30 mouse cellular contexts compared by ENCODE assay signal in the genomic region with DNA sequence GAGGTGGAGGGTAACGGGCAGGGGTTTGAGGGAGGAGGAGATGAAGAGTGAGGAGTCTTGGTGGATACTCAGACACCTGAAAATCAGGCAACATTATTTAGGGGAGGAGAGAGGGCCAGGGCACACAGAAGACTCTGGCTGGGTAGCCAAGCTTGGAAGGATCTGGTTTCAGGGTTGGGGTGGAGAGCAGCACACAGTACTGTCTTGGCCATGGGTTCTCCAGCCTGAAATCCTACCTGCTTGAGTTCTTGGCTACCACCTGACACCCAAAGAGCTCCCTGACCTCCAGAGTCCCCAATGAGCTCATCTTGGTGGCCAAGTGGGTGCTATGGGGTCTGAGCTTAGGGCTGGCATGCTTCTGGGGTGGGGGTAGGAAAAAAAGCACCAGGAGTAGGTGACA. TPM values are rescaled to one million over a fixed set of nuclear protein-coding genes. Genes with fewer than 3 reads are reported as not detected.
DNase-seq lines count a peak whose midpoint lies in the region; ATAC-seq and TF ChIP-seq lines count a peak whose summit lies in the region.
"Had no signal": no experiment of that assay in that cellular context is flagged by ENCODE, and none has a peak within 500 bp of the region (broad histone marks: within the 10 kb centered on the region; RNA-seq: fewer than 3 reads in every experiment).

No protein-coding gene starts in this region.

- DNase-seq in hindbrain, embryonic 10.5 days (ENCODE audit: low spot score) = no peak
- no peak for DNase-seq in hindbrain, postnatal 0 days (ENCODE audit: low spot score)
- DNase-seq in kidney, postnatal 0 days (ENCODE audit: low spot score) = no peak
- DNase-seq in kidney, adult 8-10 months = no peak
- DNase-seq in testis, postnatal 14 days (ENCODE audit: low spot score) = no peak
- no peak for DNase-seq in heart, postnatal 25 days (ENCODE audit: low spot score)
- DNase-seq: adrenal gland, postnatal 14 days; cerebellum, adult 11-12 months; cerebellum, adult 9-11 months; heart, postnatal 10 days; kidney, postnatal 25 days; lung, embryonic 14.5 days; lung, postnatal 14 days; right cerebral cortex, postnatal 4 days; thymus, postnatal 4 days had no signal

- WGBS in hindbrain, embryonic 10.5 days = 73% methylated on average over 1 of the region's 1 CpGs
- 95% methylated on average over 1 of the region's 1 CpGs for WGBS in hindbrain, postnatal 0 days
- WGBS in kidney, postnatal 0 days = 71% methylated on average over 1 of the region's 1 CpGs
- 94% methylated on average over 1 of the region's 1 CpGs for WGBS in small intestine, adult 2 months

- H3K9ac ChIP-seq in hindbrain, postnatal 0 days (replicated peaks; ENCODE audit: low read length) = no peak overlapping the region
- H3K9ac ChIP-seq in kidney, postnatal 0 days (ENCODE audit: low read depth, low read length) = no peak overlapping the region
- H3K9ac ChIP-seq: embryonic facial prominence, embryonic 13.5 days; forebrain, embryonic 15.5 days; heart, embryonic 13.5 days; liver, embryonic 15.5 days; lung, embryonic 14.5 days; neural tube, embryonic 13.5 days had no signal

- H3K36me3 ChIP-seq in hindbrain, embryonic 10.5 days = no peaks in the 10 kb centered on the region
- H3K36me3 ChIP-seq in hindbrain, postnatal 0 days (ENCODE audit: insufficient read depth, low read length) = no peaks in the 10 kb centered on the region
- no peaks in the 10 kb centered on the region for H3K36me3 ChIP-seq in kidney, postnatal 0 days (ENCODE audit: insufficient read depth, low read length)
- H3K36me3 ChIP-seq in testis, adult 2 months (ENCODE audit: control insufficient read depth, insufficient read depth, low read length) = no peaks in the 10 kb centered on the region; the same call in 1 of the 2 replicates
- peaks cover 7% of the 10 kb centered on the region for H3K36me3 ChIP-seq in small intestine, adult 2 months (ENCODE audit: control insufficient read depth, insufficient read depth, low read length)
- H3K36me3 ChIP-seq: embryonic facial prominence, embryonic 13.5 days; forebrain, embryonic 10.5 days; forebrain, embryonic 15.5 days; heart, embryonic 13.5 days; liver, embryonic 15.5 days; neural tube, embryonic 13.5 days had no signal

- H3K4me3 ChIP-seq in hindbrain, embryonic 10.5 days = no peak overlapping the region
- no peak overlapping the region for H3K4me3 ChIP-seq in hindbrain, postnatal 0 days (ENCODE audit: low read length)
- no peak overlapping the region for H3K4me3 ChIP-seq in kidney, postnatal 0 days (replicated peaks; ENCODE audit: low read depth, low read length)
- peak overlapping the region; percentile 83 for H3K4me3 ChIP-seq in testis, adult 2 months (ENCODE audit: control insufficient read depth, low read depth, low read length)
- H3K4me3 ChIP-seq in small intestine, adult 2 months (ENCODE audit: low read depth, low read length) = no peak overlapping the region
- H3K4me3 ChIP-seq: embryonic facial prominence, embryonic 13.5 days; forebrain, embryonic 10.5 days; forebrain, embryonic 15.5 days; heart, embryonic 13.5 days; layer of hippocampus, adult 2 months; left cerebral cortex, adult 2 months; liver, embryonic 15.5 days; neural tube, embryonic 13.5 days had no signal

- peaks cover 42% of the 10 kb centered on the region for H3K4me1 ChIP-seq in hindbrain, embryonic 10.5 days (replicated peaks)
- peaks cover 10% of the 10 kb centered on the region; the same call in 1 of the 2 replicates for H3K4me1 ChIP-seq in hindbrain, postnatal 0 days (ENCODE audit: insufficient read depth, low read length)
- 0 out of 2 replicates have a peak, but pooled peaks cover 4% of the 10 kb centered on the region for H3K4me1 ChIP-seq in kidney, postnatal 0 days (replicated peaks; ENCODE audit: insufficient read depth, low read length)
- peaks cover 4% of the 10 kb centered on the region for H3K4me1 ChIP-seq in testis, adult 2 months (ENCODE audit: control insufficient read depth, insufficient read depth, low read length)
- peaks cover 34% of the 10 kb centered on the region for H3K4me1 ChIP-seq in small intestine, adult 2 months (ENCODE audit: control insufficient read depth, insufficient read depth, insufficient read length, low read length)
- H3K4me1 ChIP-seq: liver, embryonic 15.5 days had no signal

- ATAC-seq in hindbrain, postnatal 0 days = no peak
- ATAC-seq in kidney, postnatal 0 days (replicated peaks; ENCODE audit: low FRiP score, low read depth) = peak; percentile 25
- ATAC-seq: CD4-positive, CD25-positive, alpha-beta regulatory T cell, adult 4 months; intestine, postnatal 0 days had no signal

- H3K9me3 ChIP-seq in hindbrain, embryonic 10.5 days = no peaks in the 10 kb centered on the region
- H3K9me3 ChIP-seq in hindbrain, postnatal 0 days (ENCODE audit: low read length) = no peaks in the 10 kb centered on the region
- no peaks in the 10 kb centered on the region for H3K9me3 ChIP-seq in kidney, postnatal 0 days (replicated peaks; ENCODE audit: low read length)
- H3K9me3 ChIP-seq: embryonic facial prominence, embryonic 13.5 days; forebrain, embryonic 10.5 days; forebrain, embryonic 15.5 days; heart, embryonic 13.5 days; liver, embryonic 15.5 days; neural tube, embryonic 13.5 days had no signal

- no peak for TF ChIP-seq CTCF in hindbrain, postnatal 0 days (IDR thresholded peaks at IDR 0.05; ENCODE audit: low read depth)
- TF ChIP-seq CTCF in kidney, postnatal 0 days (IDR thresholded peaks at IDR 0.05; ENCODE audit: low read depth) = no peak
- no peak for TF ChIP-seq CTCF in testis, adult 2 months (IDR thresholded peaks at IDR 0.05; ENCODE audit: control insufficient read depth, insufficient read depth, insufficient replicate concordance, low read depth, low read length)
- TF ChIP-seq CTCF in small intestine, adult 2 months (IDR thresholded peaks at IDR 0.05; ENCODE audit: extremely low read depth, insufficient read length, insufficient replicate concordance, low read depth, low read length) = no peak

- H3K27me3 ChIP-seq in hindbrain, embryonic 10.5 days (ENCODE audit: insufficient read depth, poor library complexity, severe bottlenecking) = no peaks in the 10 kb centered on the region
- no peaks in the 10 kb centered on the region for H3K27me3 ChIP-seq in hindbrain, postnatal 0 days (ENCODE audit: insufficient read depth, low read length)
- no peaks in the 10 kb centered on the region for H3K27me3 ChIP-seq in kidney, postnatal 0 days (ENCODE audit: insufficient read depth, low read length)
- no peaks in the 10 kb centered on the region for H3K27me3 ChIP-seq in testis, adult 2 months (ENCODE audit: control insufficient read depth, insufficient read depth, low read length)
- H3K27me3 ChIP-seq in small intestine, adult 2 months (ENCODE audit: control insufficient read depth, insufficient read depth, low read length) = no peaks in the 10 kb centered on the region
- H3K27me3 ChIP-seq: embryonic facial prominence, embryonic 13.5 days; forebrain, embryonic 15.5 days; heart, embryonic 13.5 days; liver, embryonic 15.5 days; neural tube, embryonic 13.5 days had no signal

- H3K27ac ChIP-seq in hindbrain, embryonic 10.5 days = peak overlapping the region; percentile 30; the same call in 1 of the 2 replicates
- no peak overlapping the region for H3K27ac ChIP-seq in hindbrain, postnatal 0 days
- no peak overlapping the region for H3K27ac ChIP-seq in kidney, postnatal 0 days
- H3K27ac ChIP-seq in testis, adult 2 months (ENCODE audit: control insufficient read depth, insufficient read depth, low read depth, low read length) = peak overlapping the region; percentile 79
- 0 out of 2 replicates have a peak overlapping the region, but pooled peaks have one; percentile 2 for H3K27ac ChIP-seq in small intestine, adult 2 months (ENCODE audit: insufficient read depth, low read depth, low read length)
- H3K27ac ChIP-seq: embryonic facial prominence, embryonic 13.5 days; forebrain, embryonic 15.5 days; heart, embryonic 13.5 days; layer of hippocampus, adult 2 months; left cerebral cortex, adult 2 months; liver, embryonic 15.5 days; neural tube, embryonic 13.5 days had no signal

- no peak for TF ChIP-seq POLR2A in testis, adult 2 months (IDR thresholded peaks at IDR 0.05; ENCODE audit: control insufficient read depth, low read depth, low read length)
- TF ChIP-seq POLR2A in small intestine, adult 2 months (IDR thresholded peaks at IDR 0.05; ENCODE audit: low read depth, low read length) = no peak

- H3K4me2 ChIP-seq in hindbrain, postnatal 0 days (ENCODE audit: low read depth, low read length) = no peak overlapping the region
- H3K4me2 ChIP-seq in kidney, postnatal 0 days (ENCODE audit: low read length) = no peak overlapping the region
- H3K4me2 ChIP-seq: embryonic facial prominence, embryonic 13.5 days; forebrain, embryonic 15.5 days; heart, embryonic 13.5 days; liver, embryonic 15.5 days; lung, embryonic 14.5 days; neural tube, embryonic 13.5 days had no signal

- intact Hi-C loops in heart, postnatal 25 days (cut with DNase I) = no loop called here

RNA-seq across cellular contexts. Expression of gene Oit1, which starts 9.7 kb away (rescaled TPM):
- polyA plus RNA-seq in hindbrain, embryonic 10.5 days (2016; fragmentation: Nextera tagmentation; extraction: Ambion mirVana) = 0.21 TPM in 1 of 2 replicates, not detected in the other
- not detected in 2 replicates for total RNA-seq in hindbrain, postnatal 0 days (2014; rRNA removed)
- polyA plus RNA-seq in hindbrain, postnatal 0 days (2015; fragmentation: Nextera tagmentation; extraction: Ambion mirVana) = 0.15 TPM in 1 of 2 replicates, not detected in the other
- polyA plus RNA-seq in kidney, postnatal 0 days (2015; fragmentation: Nextera tagmentation; extraction: Ambion mirVana) = 2.2 and 4.3 TPM in 2 replicates
- polyA plus RNA-seq in testis, adult 2 months (2012; rRNA removed) = 60.7 and 64.7 TPM in 2 replicates
- polyA plus RNA-seq in small intestine, adult 2 months (2012; rRNA removed) = 26.8 and 100 TPM in 2 replicates
- total RNA-seq in heart, postnatal 25 days (2021) = not detected
- total RNA-seq: adrenal gland, postnatal 14 days; heart, postnatal 10 days; layer of hippocampus, adult 2 months; layer of hippocampus, postnatal 14 days; left cerebral cortex, adult 2 months; left cerebral cortex, postnatal 36 days had no signal
- polyA plus RNA-seq: CD4-positive, CD25-positive, alpha-beta regulatory T cell, adult 4 months; forebrain, embryonic 15.5 days; heart, embryonic 13.5 days; liver, embryonic 15.5 days; neural tube, embryonic 13.5 days had no signal

RNA-seq across cellular contexts. Expression of gene Fam107a, which starts 51.1 kb away (rescaled TPM):
- polyA plus RNA-seq in hindbrain, embryonic 10.5 days (2016; fragmentation: Nextera tagmentation; extraction: Ambion mirVana) = 0.24 and 0.78 TPM in 2 replicates
- total RNA-seq in hindbrain, postnatal 0 days (2014; rRNA removed) = 8.8 and 11.4 TPM in 2 replicates
- 0.80 and 0.83 TPM in 2 replicates for polyA plus RNA-seq in hindbrain, postnatal 0 days (2015; fragmentation: Nextera tagmentation; extraction: Ambion mirVana)
- polyA plus RNA-seq in kidney, postnatal 0 days (2015; fragmentation: Nextera tagmentation; extraction: Ambion mirVana) = 8.0 and 8.2 TPM in 2 replicates
- 1.3 and 2.4 TPM in 2 replicates for polyA plus RNA-seq in testis, adult 2 months (2012; rRNA removed)
- 0.16 and 0.25 TPM in 2 replicates for polyA plus RNA-seq in small intestine, adult 2 months (2012; rRNA removed)
- 10 to 100 TPM in 1 of 2 experiments, 1 to 10 TPM in 1; 4.8 to 10.6 TPM for total RNA-seq in heart, postnatal 25 days (2021)
- total RNA-seq: liver, adult 2 months had no signal
- polyA plus RNA-seq: CD4-positive, CD25-positive, alpha-beta regulatory T cell, adult 4 months; liver, adult 2 months had no signal

Comparison
In these comparisons a context has a peak if more than half of its experiments do, and no peak if none do; other contexts are left out.
1. H3K27ac ChIP-seq: peak in hindbrain, embryonic 10.5 days (single experiment), testis, adult 2 months (single experiment) and small intestine, adult 2 months (single experiment); none in hindbrain, postnatal 0 days (single experiment) and kidney, postnatal 0 days (single experiment).